Mouse (Mus musculus): Measurements from ENCODE around the gene Dnah2. TPM values are rescaled to one million over a fixed set of nuclear protein-coding genes. Genes with fewer than 3 reads are reported as not detected.

The Dnah2 gene
- total and polyA plus RNA-seq, 3 experiments, result under 0.01 to 0.03 TPM; not detected in 1

DNA sequence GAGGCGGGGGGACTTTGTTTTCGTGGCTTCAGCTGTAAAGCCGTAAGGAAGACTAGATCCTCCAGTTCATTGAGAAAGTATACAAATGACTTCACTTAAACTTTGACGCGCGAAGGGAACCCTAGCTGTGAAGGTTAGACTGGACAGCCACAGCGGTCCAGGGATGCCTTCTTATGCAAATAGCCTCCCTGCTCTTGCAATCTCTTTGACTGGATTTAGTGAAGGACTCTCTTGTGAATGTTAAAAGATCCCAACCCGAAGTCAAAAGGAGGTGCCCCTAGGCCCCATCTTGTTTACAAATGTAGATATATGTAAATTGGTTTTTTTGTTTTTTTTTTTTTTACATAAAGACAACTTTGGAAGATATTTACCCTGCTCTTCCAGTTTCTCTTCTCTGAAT, 32.9 kb upstream of the Dnah2 start:
- Histone ChIP-seq H3K4me3 (replicated peaks in 1 of 3; ENCODE audit: low read depth in 2 of 3, low read length in 2 of 3, poor library complexity in 1 of 3) (peak overlapping the region; percentile 81 to 99 (median 95)), H3K4me1 (ENCODE audit: control insufficient read depth in 1 of 2, insufficient read depth in 2 of 2) (peaks cover 16 to 61% of the 10 kb centered on the region in 2 experiments), H3K79me2 (replicated peaks; ENCODE audit: control insufficient read depth, extremely low read depth, insufficient read depth, poor library complexity, severe bottlenecking) (peaks cover 84% of the 10 kb centered on the region), H3K9me3 (replicated peaks; ENCODE audit: low read length) (no peaks in the 10 kb centered on the region), H3K36me3 (replicated peaks in 1 of 2; ENCODE audit: control insufficient read depth in 1 of 2, insufficient read depth in 1 of 2, low read length in 1 of 2) (peaks cover 20 to 50% of the 10 kb centered on the region in 2 experiments), H3K9ac (ENCODE audit: insufficient read depth, low read depth) (peak overlapping the region; percentile 82), H3K27me3 (replicated peaks) (no peaks in the 10 kb centered on the region), H3K4me2 (ENCODE audit: insufficient read depth, low read depth, poor library complexity, severe bottlenecking) (peak overlapping the region; percentile 96), H3K27ac (ENCODE audit: insufficient read depth, low read depth) (no peak overlapping the region)
- no peak for DNase-seq (ENCODE audit: extremely low read depth)
- TF ChIP-seq ZNF384 (IDR thresholded peaks at IDR 0.05; ENCODE audit: low read depth, low read length), result 0 out of 2 replicates have a peak, but pooled peaks have one; percentile 37
- TF ChIP-seq PAX5 (IDR thresholded peaks at IDR 0.05; ENCODE audit: low read length), result no peak
- TF ChIP-seq EP300 (IDR thresholded peaks at IDR 0.05; ENCODE audit: low read length), result 0 out of 2 replicates have a peak, but pooled peaks have one; percentile 5
- dilution Hi-C loops (cut with MboI; ENCODE audit: extremely low pct_ligation_motif_present, extremely low pct_unique_long_range_greater_than_20kb, low sequenced_read_pairs), result no loop called here
- in situ Hi-C loops (cut with MboI; ENCODE audit: low pct_ligation_motif_present, low pct_unique_long_range_greater_than_20kb, low sequenced_read_pairs), result no loop called here

DNA sequence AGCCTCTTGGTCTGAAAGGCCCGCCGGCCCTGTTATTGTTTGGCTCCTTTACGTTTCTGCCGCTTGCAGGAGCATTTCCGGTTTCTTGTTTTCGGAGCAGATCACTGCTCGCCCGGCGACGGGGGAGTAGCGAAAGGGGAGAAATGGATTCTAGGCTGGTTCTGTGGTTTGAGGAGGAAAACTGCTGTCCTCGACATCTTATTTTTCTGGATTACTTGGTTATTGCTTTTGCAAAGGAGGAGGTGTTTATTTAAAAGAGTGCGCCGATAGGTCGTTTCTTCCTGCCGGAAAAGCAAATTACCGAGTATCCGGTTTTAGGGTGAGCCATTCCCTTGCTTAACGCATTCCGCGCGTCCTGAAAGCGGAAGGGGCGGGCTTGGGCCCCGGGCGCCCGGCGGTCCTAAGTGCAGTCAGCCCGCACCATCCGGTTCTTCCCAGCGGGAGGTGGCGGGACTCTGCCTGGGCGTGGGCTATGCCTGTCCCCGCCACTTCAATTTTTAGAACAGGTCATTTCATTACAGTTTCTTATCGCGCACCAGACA, 32.3 kb upstream of the Dnah2 start:
- Histone ChIP-seq H3K9ac (ENCODE audit: insufficient read depth, low read depth) (peak overlapping the region; percentile 99), H3K9me3 (replicated peaks; ENCODE audit: low read length) (no peaks in the 10 kb centered on the region), H3K36me3 (replicated peaks in 1 of 2; ENCODE audit: control insufficient read depth in 1 of 2, insufficient read depth in 1 of 2, low read length in 1 of 2) (peaks cover 19 to 48% of the 10 kb centered on the region in 2 experiments), H3K4me1 (ENCODE audit: control insufficient read depth in 1 of 2, insufficient read depth in 2 of 2) (peaks cover 19 to 61% of the 10 kb centered on the region in 2 experiments), H3K27ac (ENCODE audit: insufficient read depth, low read depth) (peak overlapping the region; percentile 89), H3K27me3 (replicated peaks) (no peaks in the 10 kb centered on the region), H3K4me3 (replicated peaks in 1 of 3; ENCODE audit: low read depth in 2 of 3, low read length in 2 of 3, poor library complexity in 1 of 3) (peak overlapping the region; percentile 81 to 99 (median 95)), H3K4me2 (ENCODE audit: insufficient read depth, low read depth, poor library complexity, severe bottlenecking) (peak overlapping the region; percentile 96; the same call in 1 of the 2 replicates), H3K79me2 (replicated peaks; ENCODE audit: control insufficient read depth, extremely low read depth, insufficient read depth, poor library complexity, severe bottlenecking) (peaks cover 84% of the 10 kb centered on the region)
- dilution Hi-C loops (cut with MboI; ENCODE audit: extremely low pct_ligation_motif_present, extremely low pct_unique_long_range_greater_than_20kb, low sequenced_read_pairs), result no loop called here
- in situ Hi-C loops (cut with MboI; ENCODE audit: low pct_ligation_motif_present, low pct_unique_long_range_greater_than_20kb, low sequenced_read_pairs), result no loop called here
- peak; percentile 94 for DNase-seq (ENCODE audit: extremely low read depth)
- TF ChIP-seq ELF1 (IDR thresholded peaks at IDR 0.05; ENCODE audit: low read depth, low read length) (peak; percentile 86), MAZ (IDR thresholded peaks at IDR 0.05; ENCODE audit: low read depth, low read length) (no peak), HCFC1 (IDR thresholded peaks at IDR 0.05; ENCODE audit: low read depth, low read length) (peak; percentile 87), CHD2 (IDR thresholded peaks at IDR 0.05; ENCODE audit: low read length) (no peak), MAX (IDR thresholded peaks at IDR 0.05; ENCODE audit: low read length) (peak; percentile 70), MEF2A (IDR thresholded peaks at IDR 0.05; ENCODE audit: borderline replicate concordance, low read depth, low read length) (peak; percentile 63), IRF4 (IDR thresholded peaks at IDR 0.05; ENCODE audit: low read depth, low read length) (peak; percentile 82), POLR2AphosphoS2 (IDR thresholded peaks at IDR 0.05; ENCODE audit: low read depth, low read length) (peak; percentile 28; the same call in 1 of the 2 replicates), CHD1 (IDR thresholded peaks at IDR 0.05; ENCODE audit: low read depth, low read length) (peak; percentile 98), BHLHE40 (IDR thresholded peaks at IDR 0.05; ENCODE audit: low read depth, low read length) (peak; percentile 3; the same call in 1 of the 2 replicates), NRF1 (IDR thresholded peaks at IDR 0.05; ENCODE audit: low read depth, low read length) (no peak), ZC3H11A (IDR thresholded peaks at IDR 0.05; ENCODE audit: low read depth, low read length) (no peak), SMC3 (IDR thresholded peaks at IDR 0.05; ENCODE audit: low read depth, low read length) (no peak), USF2 (conservative IDR thresholded peaks at IDR 0.05; ENCODE audit: low read depth, low read length) (no peak), SIN3A (IDR thresholded peaks at IDR 0.05; ENCODE audit: low read length) (peak; percentile 97), ETS1 (conservative IDR thresholded peaks at IDR 0.05; ENCODE audit: low read depth, low read length) (no peak; the same call in 1 of the 2 replicates), RAD21 (IDR thresholded peaks at IDR 0.05; ENCODE audit: low read depth, low read length) (no peak), NELFE (IDR thresholded peaks at IDR 0.05; ENCODE audit: low read depth, low read length) (peak; percentile 13; the same call in 1 of the 2 replicates), ZNF384 (IDR thresholded peaks at IDR 0.05; ENCODE audit: low read depth, low read length) (no peak), USF1 (IDR thresholded peaks at IDR 0.05; ENCODE audit: low read depth, low read length) (no peak), POLR2A (IDR thresholded peaks at IDR 0.05; ENCODE audit: low read depth, low read length) (no peak; the same call in none of the 2 replicates), E2F4 (IDR thresholded peaks at IDR 0.05; ENCODE audit: insufficient replicate concordance, low read depth, low read length) (peak; percentile 84; the same call in 1 of the 2 replicates), EP300 (IDR thresholded peaks at IDR 0.05; ENCODE audit: low read length) (peak; percentile 57; the same call in 1 of the 2 replicates), TCF12 (IDR thresholded peaks at IDR 0.05; ENCODE audit: low read depth, low read length) (no peak; the same call in 1 of the 2 replicates), TBP (conservative IDR thresholded peaks at IDR 0.05; ENCODE audit: low read depth, low read length) (peak; percentile 82; the same call in 1 of the 2 replicates), GABPA (IDR thresholded peaks at IDR 0.05; ENCODE audit: insufficient replicate concordance, low read depth, low read length) (no peak; the same call in 1 of the 2 replicates), MXI1 (IDR thresholded peaks at IDR 0.05; ENCODE audit: low read depth, low read length) (peak; percentile 85), ZMIZ1 (IDR thresholded peaks at IDR 0.05; ENCODE audit: low read depth, low read length) (peak; percentile 62; the same call in 1 of the 2 replicates), CTCF (conservative IDR thresholded peaks at IDR 0.05 in 1 of 2, IDR thresholded peaks at IDR 0.05 in 1 of 2; ENCODE audit: low read depth in 2 of 2, low read length in 2 of 2) (no peak), KAT2A (IDR thresholded peaks at IDR 0.05; ENCODE audit: insufficient replicate concordance, low read length) (peak; percentile 83; the same call in 1 of the 2 replicates), MYC (IDR thresholded peaks at IDR 0.05; ENCODE audit: low read depth, low read length) (peak; percentile 25; the same call in 1 of the 2 replicates)
